8 mouse cellular contexts compared by ENCODE assay signal in the genomic region with DNA sequence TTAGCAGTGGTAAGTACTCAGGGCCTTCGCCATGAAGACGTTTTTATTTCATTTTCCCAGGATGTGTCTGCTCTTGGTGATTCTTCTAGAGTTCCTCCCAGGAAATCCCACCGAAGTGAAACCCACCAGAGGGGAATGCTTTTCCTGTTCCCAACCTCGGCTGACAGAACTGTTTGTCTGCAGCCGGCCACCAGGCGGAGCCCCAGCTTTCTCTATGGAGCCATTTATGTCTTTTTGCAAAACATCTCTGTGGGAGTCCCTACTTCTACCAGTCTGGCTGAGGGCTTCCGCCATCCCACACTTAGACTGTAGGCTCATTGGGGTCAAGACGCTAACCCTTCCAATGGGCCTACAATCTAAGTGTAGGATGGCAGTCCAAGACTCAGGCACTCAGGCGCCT. TPM values are rescaled to one million over a fixed set of nuclear protein-coding genes. Genes with fewer than 3 reads are reported as not detected.
DNase-seq lines count a peak whose midpoint lies in the region; ATAC-seq and TF ChIP-seq lines count a peak whose summit lies in the region.

No protein-coding gene starts in this region.

- no peaks in the 10 kb centered on the region for H3K79me2 ChIP-seq in myocyte (ENCODE audit: control insufficient read depth, insufficient read depth)

- 0 out of 2 replicates have a peak, but pooled peaks cover 6% of the 10 kb centered on the region for H3K27me3 ChIP-seq in embryonic facial prominence, embryonic 12.5 days
- peaks cover 38% of the 10 kb centered on the region for H3K27me3 ChIP-seq in heart, embryonic 10.5 days (ENCODE audit: insufficient read depth, poor library complexity, severe bottlenecking)
- peaks cover 9% of the 10 kb centered on the region for H3K27me3 ChIP-seq in limb, embryonic 15.5 days
- H3K27me3 ChIP-seq in myocyte (ENCODE audit: control insufficient read depth, insufficient read depth, insufficient read length) = peaks cover 4% of the 10 kb centered on the region
- no peaks in the 10 kb centered on the region for H3K27me3 ChIP-seq in stomach, postnatal 0 days (ENCODE audit: control insufficient read depth, insufficient read depth, low read length)

- H3K4me3 ChIP-seq in embryonic facial prominence, embryonic 12.5 days = peak overlapping the region; percentile 28
- H3K4me3 ChIP-seq in heart, embryonic 10.5 days = peak overlapping the region; percentile 57
- H3K4me3 ChIP-seq in limb, embryonic 15.5 days = peak overlapping the region; percentile 42
- H3K4me3 ChIP-seq in myocyte = peak overlapping the region; percentile 16
- peak overlapping the region; percentile 38 for H3K4me3 ChIP-seq in stomach, postnatal 0 days (ENCODE audit: low read depth, low read length)

- H3ac ChIP-seq in myocyte (ENCODE audit: control insufficient read depth, insufficient read length) = no peak overlapping the region

- H3K36me3 ChIP-seq in embryonic facial prominence, embryonic 12.5 days = no peaks in the 10 kb centered on the region
- no peaks in the 10 kb centered on the region for H3K36me3 ChIP-seq in heart, embryonic 10.5 days
- H3K36me3 ChIP-seq in limb, embryonic 15.5 days = no peaks in the 10 kb centered on the region
- no peaks in the 10 kb centered on the region for H3K36me3 ChIP-seq in myocyte (ENCODE audit: control insufficient read depth, insufficient read depth)
- H3K36me3 ChIP-seq in stomach, postnatal 0 days (ENCODE audit: control insufficient read depth, insufficient read depth, low read length) = no peaks in the 10 kb centered on the region

- peak; percentile 74 for DNase-seq in 3T3-L1 (ENCODE audit: low read depth, low spot score)
- DNase-seq in adrenal gland, adult (ENCODE audit: inconsistent age in 2 of 2, low spot score in 1 of 2) = peak; percentile 53 to 86
- DNase-seq in heart, embryonic 10.5 days (ENCODE audit: low spot score) = peak; percentile 89
- DNase-seq in kidney, adult 9 months = peak; percentile 53
- DNase-seq in stomach, postnatal 0 days (ENCODE audit: low spot score) = peak; percentile 65

- WGBS in embryonic facial prominence, embryonic 12.5 days = 9% methylated on average over 9 of the region's 9 CpGs
- 11% methylated on average over 9 of the region's 9 CpGs for WGBS in heart, embryonic 10.5 days
- 10% methylated on average over 9 of the region's 9 CpGs for WGBS in limb, embryonic 15.5 days
- WGBS in stomach, postnatal 0 days = 10% methylated on average over 9 of the region's 9 CpGs

- no peaks in the 10 kb centered on the region for H3K9me3 ChIP-seq in embryonic facial prominence, embryonic 12.5 days
- no peaks in the 10 kb centered on the region for H3K9me3 ChIP-seq in heart, embryonic 10.5 days
- H3K9me3 ChIP-seq in limb, embryonic 15.5 days = no peaks in the 10 kb centered on the region
- no peaks in the 10 kb centered on the region for H3K9me3 ChIP-seq in stomach, postnatal 0 days (ENCODE audit: control insufficient read depth, low read length)

- no peaks in the 10 kb centered on the region for H3K4me1 ChIP-seq in embryonic facial prominence, embryonic 12.5 days
- H3K4me1 ChIP-seq in heart, embryonic 10.5 days = peaks cover 3% of the 10 kb centered on the region
- H3K4me1 ChIP-seq in limb, embryonic 15.5 days = 0 out of 2 replicates have a peak, but pooled peaks cover 5% of the 10 kb centered on the region
- H3K4me1 ChIP-seq in stomach, postnatal 0 days (replicated peaks; ENCODE audit: control insufficient read depth, insufficient read depth) = no peaks in the 10 kb centered on the region

- H3K4me2 ChIP-seq in embryonic facial prominence, embryonic 12.5 days (replicated peaks) = peak overlapping the region; percentile 45
- peak overlapping the region; percentile 51 for H3K4me2 ChIP-seq in limb, embryonic 15.5 days
- H3K4me2 ChIP-seq in myocyte (ENCODE audit: low read depth) = peak overlapping the region; percentile 91
- H3K4me2 ChIP-seq in stomach, postnatal 0 days (replicated peaks; ENCODE audit: low read depth) = peak overlapping the region; percentile 51

- peak overlapping the region; percentile 22; the same call in 1 of the 2 replicates for H3K9ac ChIP-seq in embryonic facial prominence, embryonic 12.5 days
- H3K9ac ChIP-seq in limb, embryonic 15.5 days = 0 out of 2 replicates have a peak overlapping the region, but pooled peaks have one; percentile 14
- H3K9ac ChIP-seq in stomach, postnatal 0 days (ENCODE audit: low read length) = no peak overlapping the region

- ATAC-seq in embryonic facial prominence, embryonic 12.5 days (ENCODE audit: insufficient number of reproducible peaks, insufficient read depth, low FRiP score, low TSS enrichment) = peak; percentile 39; the same call in 1 of the 2 replicates
- no peak for ATAC-seq in limb, embryonic 15.5 days (ENCODE audit: insufficient number of reproducible peaks, low FRiP score, low TSS enrichment, low read depth)
- peak; percentile 20; the same call in 1 of the 2 replicates for ATAC-seq in stomach, postnatal 0 days (ENCODE audit: low FRiP score, low TSS enrichment)

- peak; percentile 90 for TF ChIP-seq CTCF in stomach, postnatal 0 days (IDR thresholded peaks at IDR 0.05; ENCODE audit: low read depth)

- TF ChIP-seq EP300 in stomach, postnatal 0 days (optimal IDR thresholded peaks at IDR 0.05) = no peak

- no peak overlapping the region for H3K27ac ChIP-seq in embryonic facial prominence, embryonic 12.5 days
- peak overlapping the region; percentile 80; the same call in 1 of the 2 replicates for H3K27ac ChIP-seq in heart, embryonic 10.5 days
- H3K27ac ChIP-seq in limb, embryonic 15.5 days = no peak overlapping the region
- no peak overlapping the region for H3K27ac ChIP-seq in stomach, postnatal 0 days (replicated peaks)

- TF ChIP-seq POLR2A in myocyte (IDR thresholded peaks at IDR 0.05; ENCODE audit: insufficient read length, low read depth) = no peak

TF ChIP-seq in myocyte, 11 proteins besides CTCF, POLR2A, EP300 and RAD21:
- TF ChIP-seq USF1 (IDR thresholded peaks at IDR 0.05; ENCODE audit: low read depth) = no peak
- no peak for TF ChIP-seq CEBPB (IDR thresholded peaks at IDR 0.05; ENCODE audit: insufficient read depth, poor library complexity, severe bottlenecking)
- TF ChIP-seq REST (IDR thresholded peaks at IDR 0.05; ENCODE audit: insufficient read depth, insufficient read length) = no peak
- no peak for TF ChIP-seq TCF12 (IDR thresholded peaks at IDR 0.05; ENCODE audit: insufficient read depth, poor library complexity, severe bottlenecking)
- TF ChIP-seq E2F4 (IDR thresholded peaks at IDR 0.05; ENCODE audit: insufficient read depth) = no peak
- TF ChIP-seq POLR2AphosphoS2 (IDR thresholded peaks at IDR 0.05; ENCODE audit: insufficient read length, low read depth) = no peak
- TF ChIP-seq MYOD1 (IDR thresholded peaks at IDR 0.05; ENCODE audit: control insufficient read depth in 1 of 3, insufficient read length in 2 of 3, low read depth in 2 of 3) = no peak
- no peak for TF ChIP-seq SRF (IDR thresholded peaks at IDR 0.05; ENCODE audit: control insufficient read depth, insufficient read length, low read depth)
- TF ChIP-seq MAX (IDR thresholded peaks at IDR 0.05; ENCODE audit: low read depth) = no peak
- no peak for TF ChIP-seq MYOG (IDR thresholded peaks at IDR 0.05; ENCODE audit: control insufficient read depth in 1 of 3, insufficient read depth in 1 of 3, insufficient read length in 2 of 3, low read depth in 2 of 3)
- no peak for TF ChIP-seq TCF3 (IDR thresholded peaks at IDR 0.05; ENCODE audit: insufficient read length, low read depth)

RNA-seq across cellular contexts. Expression of gene Eno4, which starts 31.8 kb away (rescaled TPM):
- 0.52 and 0.88 TPM in 2 replicates for polyA plus RNA-seq in embryonic facial prominence, embryonic 12.5 days (2016; fragmentation: Nextera tagmentation; extraction: Ambion mirVana)
- 0.31 and 0.34 TPM in 2 replicates for polyA plus RNA-seq in heart, embryonic 10.5 days (2016; fragmentation: Nextera tagmentation; extraction: Ambion mirVana)
- 0.16 and 0.32 TPM in 2 replicates for polyA plus RNA-seq in limb, embryonic 15.5 days (2015; fragmentation: Nextera tagmentation; extraction: Ambion mirVana)
- polyA plus RNA-seq in myocyte (2012; fragmentation: generic; extraction: Trizol) = 0.13 TPM
- 0.06 and 0.13 TPM in 2 replicates for polyA plus RNA-seq in stomach, postnatal 0 days (2015; fragmentation: Nextera tagmentation; extraction: Ambion mirVana)

RNA-seq across cellular contexts. Expression of gene Hspa12a, which starts 32.1 kb away (rescaled TPM):
- 12.6 and 13.1 TPM in 2 replicates for polyA plus RNA-seq in embryonic facial prominence, embryonic 12.5 days (2016; fragmentation: Nextera tagmentation; extraction: Ambion mirVana)
- polyA plus RNA-seq in heart, embryonic 10.5 days (2016; fragmentation: Nextera tagmentation; extraction: Ambion mirVana) = 4.9 and 7.5 TPM in 2 replicates
- 3.4 and 3.5 TPM in 2 replicates for polyA plus RNA-seq in limb, embryonic 15.5 days (2015; fragmentation: Nextera tagmentation; extraction: Ambion mirVana)
- polyA plus RNA-seq in myocyte (2012; fragmentation: generic; extraction: Trizol) = 6.6 TPM
- polyA plus RNA-seq in stomach, postnatal 0 days (2015; fragmentation: Nextera tagmentation; extraction: Ambion mirVana) = 1.7 and 2.5 TPM in 2 replicates
